Mouse (Mus musculus) small intestine, adult 2 months (tissue): ENCODE results near the gene Gjc1. TPM values are rescaled to one million over a fixed set of nuclear protein-coding genes. Genes with fewer than 3 reads are reported as not detected.

Experiments
- H3K27ac ChIP-seq: fragments of 200-500 bp; 2 replicates; pipeline ENCODE4 v1.5.1; 2012; ENCODE audit warnings: low read depth, low read length, control low read depth, inconsistent platforms; ENCODE audit not compliant: insufficient read depth
- H3K27me3 ChIP-seq: fragments of 200-500 bp; 2 replicates; pipeline ENCODE4 v1.6.1; 2012; ENCODE audit warnings: mild to moderate bottlenecking, moderate library complexity, low read length, inconsistent platforms; ENCODE audit not compliant: control insufficient read depth, insufficient read depth
- H3K36me3 ChIP-seq: fragments of 200-500 bp; 2 replicates; pipeline ENCODE4 v1.6.1; 2012; ENCODE audit warnings: mild to moderate bottlenecking, low read length, control low read depth, inconsistent platforms; ENCODE audit not compliant: control insufficient read depth, insufficient read depth
- H3K4me1 ChIP-seq: fragments of 200-500 bp; 2 replicates; pipeline ENCODE4 v1.6.1; 2012; ENCODE audit warnings: low read length, inconsistent platforms, mixed read lengths; ENCODE audit not compliant: control insufficient read depth, insufficient read depth, insufficient read length
- H3K4me3 ChIP-seq: fragments of 200-500 bp; 2 replicates; pipeline ENCODE4 v1.5.1; 2012; ENCODE audit warnings: low read depth, mild to moderate bottlenecking, control low read depth, inconsistent platforms, low read length, moderate library complexity
- CTCF ChIP-seq: fragments of 200-500 bp; IDR thresholded peaks from 2 replicates; pipeline ENCODE4 v1.5.1; 2012; ENCODE audit warnings: low read depth, mild to moderate bottlenecking, control low read depth, inconsistent platforms, low read length, moderate library complexity, mixed read lengths; ENCODE audit not compliant: insufficient replicate concordance, insufficient read length; ENCODE audit errors: extremely low read depth
- POLR2A ChIP-seq: fragments of 200-500 bp; IDR thresholded peaks from 2 replicates; pipeline ENCODE4 v1.6.1; 2012; ENCODE audit warnings: low read depth, mild to moderate bottlenecking, control low read depth, inconsistent platforms, low read length, moderate library complexity
- WGBS: fragments of 180-500 bp; shearing (Covaris S2); methylation state at CpG from one replicate; pipeline ENCODE4 v1.1.7; 2018; 5-methylcytosine and 5-hydroxymethylcytosine counted together
- polyA plus RNA-seq: library from polyadenylated mRNA; depleted of rRNA; stranded (reverse); fragments of >200 nt; gene quantifications from 2 replicates; pipeline ENCODE4 v1.2.3, GENCODE M21; 2012

The Gjc1 gene
- polyA plus RNA-seq, 1 experiment: 1.4 TPM

DNA sequence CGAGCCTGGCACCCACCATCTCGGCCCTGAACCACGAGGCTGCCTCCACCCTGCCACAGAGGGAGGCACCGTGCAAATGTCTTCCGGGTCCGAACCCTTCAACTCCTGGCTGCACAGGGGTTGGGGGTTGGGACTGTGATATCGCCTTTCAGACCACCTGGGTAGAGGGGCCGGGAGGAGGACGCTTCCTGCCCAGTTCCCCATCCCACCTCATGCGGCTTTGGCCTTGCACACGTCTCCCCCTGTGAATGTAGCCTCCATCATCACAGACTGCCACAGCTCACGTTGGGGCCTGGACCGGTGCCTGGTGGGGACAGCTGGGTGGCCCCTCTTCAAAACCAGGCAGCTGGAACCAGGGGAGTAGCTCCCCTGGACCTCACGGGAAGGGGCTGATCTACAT lies 41.3 kb downstream of the Gjc1 start:
- Histone ChIP-seq H3K27ac (no peak overlapping the region), H3K4me1 (peaks cover 7% of the 10 kb centered on the region), H3K27me3 (no peaks in the 10 kb centered on the region), H3K36me3 (no peaks in the 10 kb centered on the region), H3K4me3 (no peak overlapping the region)
- TF ChIP-seq CTCF: no peak
- TF ChIP-seq POLR2A: no peak
- WGBS: 77% methylated on average over 14 of the region's 14 CpGs

DNA sequence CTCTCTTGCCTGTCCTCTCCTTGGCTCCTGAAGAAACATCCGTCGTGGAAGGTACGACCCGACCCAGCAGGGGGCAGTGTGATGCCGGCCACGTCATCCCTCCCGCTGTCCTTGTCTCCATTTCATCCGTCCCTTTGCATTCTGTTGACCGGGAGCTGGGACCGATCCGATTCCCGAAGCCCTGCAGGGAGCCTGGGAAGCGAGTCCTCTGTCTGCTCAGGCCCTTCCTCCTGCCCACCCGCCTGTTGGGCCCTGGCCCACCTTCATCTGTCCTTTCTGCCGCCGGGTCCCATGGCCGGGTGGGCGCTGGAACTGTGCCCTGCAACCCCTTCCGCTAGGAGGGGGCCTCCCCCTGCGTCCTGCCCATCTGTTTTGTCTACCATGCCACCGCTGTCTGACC lies 41.9 kb downstream of the Gjc1 start:
- Histone ChIP-seq H3K36me3 (no peaks in the 10 kb centered on the region), H3K27ac (no peak overlapping the region), H3K27me3 (no peaks in the 10 kb centered on the region), H3K4me1 (peaks cover 7% of the 10 kb centered on the region), H3K4me3 (peak overlapping the region; percentile 38)
- WGBS: 44% methylated on average over 21 of the region's 21 CpGs
- TF ChIP-seq POLR2A (no peak), CTCF (peak; percentile 61)

DNA sequence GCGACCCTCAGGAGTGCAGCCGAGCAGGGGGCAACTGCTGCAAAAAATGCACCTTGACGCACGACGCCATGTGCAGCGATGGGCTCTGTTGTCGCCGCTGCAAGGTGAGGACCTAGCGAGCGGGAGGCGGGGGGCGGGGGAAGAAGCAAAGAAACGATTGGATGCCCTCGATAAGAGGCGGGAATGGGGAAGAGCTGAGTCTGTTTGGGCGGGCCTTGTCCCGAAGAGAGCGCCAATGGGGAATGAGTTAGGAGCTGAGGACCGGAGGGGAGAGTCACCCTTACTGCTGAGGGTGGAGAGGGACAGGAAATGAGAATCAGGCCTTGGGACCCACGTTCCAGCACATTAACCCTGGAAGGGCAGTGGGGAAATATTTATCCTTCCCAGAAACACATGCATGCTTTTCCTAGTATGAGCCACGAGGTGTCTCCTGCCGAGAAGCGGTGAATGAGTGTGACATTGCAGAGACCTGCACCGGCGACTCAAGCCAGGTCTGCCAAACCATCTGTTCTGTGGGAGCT lies 44.8 kb downstream of the Gjc1 start:
- TF ChIP-seq POLR2A (0 out of 2 replicates have a peak, but pooled peaks have one; percentile 13), CTCF (peak; percentile 6; the same call in 1 of the 2 replicates)
- peaks cover 7% of the 10 kb centered on the region for H3K4me1 ChIP-seq
- no peaks in the 10 kb centered on the region for H3K36me3 ChIP-seq
- H3K27me3 ChIP-seq: no peaks in the 10 kb centered on the region
- H3K27ac ChIP-seq: no peak overlapping the region
- 4% methylated on average over 25 of the region's 25 CpGs for WGBS
- peak overlapping the region; percentile 63 for H3K4me3 ChIP-seq

DNA sequence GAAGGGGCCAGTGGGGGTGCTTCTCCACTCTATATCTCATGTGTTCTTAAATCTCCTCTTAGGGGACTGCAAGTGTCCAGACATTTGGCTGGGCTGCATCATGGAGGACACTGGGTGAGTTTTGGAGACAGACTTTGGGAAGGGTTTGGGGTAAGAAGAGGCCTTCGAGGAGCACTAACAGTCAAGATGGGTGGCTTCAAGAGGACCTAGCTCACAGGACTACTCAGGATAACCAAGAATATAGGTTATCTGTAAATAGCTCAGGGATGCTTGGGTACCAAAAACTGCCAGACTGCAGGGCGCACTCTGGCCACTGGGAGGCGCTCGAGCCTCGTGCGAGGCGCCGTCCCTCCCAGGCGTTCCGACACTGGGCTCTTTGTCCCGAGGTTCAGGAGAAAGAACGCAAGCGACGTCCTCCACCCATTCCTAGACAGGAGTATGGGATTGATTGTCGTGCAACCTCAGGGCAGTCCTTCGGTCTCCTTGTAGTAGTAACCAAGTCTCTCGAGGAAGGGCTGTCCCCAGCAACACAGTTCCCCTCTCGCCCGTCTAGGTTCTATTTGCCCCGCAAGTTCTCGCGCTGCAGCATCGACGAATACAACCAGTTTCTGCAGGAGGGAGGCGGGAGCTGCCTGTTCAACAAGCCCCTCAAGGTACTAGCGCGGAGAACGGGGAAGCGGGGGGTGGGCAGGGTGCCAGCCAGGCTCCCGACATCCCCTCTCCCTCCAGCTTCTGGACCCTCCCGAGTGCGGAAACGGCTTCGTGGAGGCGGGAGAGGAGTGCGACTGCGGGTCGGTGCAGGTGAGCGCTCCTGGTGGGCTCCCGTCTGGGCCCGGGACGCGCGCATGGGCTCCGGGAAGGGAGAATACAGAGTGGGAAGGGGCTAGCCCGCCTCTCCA lies 45.5 kb downstream of the Gjc1 start:
- Histone ChIP-seq H3K27ac (no peak overlapping the region), H3K4me1 (peaks cover 7% of the 10 kb centered on the region), H3K36me3 (no peaks in the 10 kb centered on the region), H3K4me3 (peak overlapping the region; percentile 63), H3K27me3 (no peaks in the 10 kb centered on the region)
- under 1% methylated on average over 46 of the region's 46 CpGs for WGBS
- TF ChIP-seq CTCF (peak; percentile 97), POLR2A (no peak)

DNA sequence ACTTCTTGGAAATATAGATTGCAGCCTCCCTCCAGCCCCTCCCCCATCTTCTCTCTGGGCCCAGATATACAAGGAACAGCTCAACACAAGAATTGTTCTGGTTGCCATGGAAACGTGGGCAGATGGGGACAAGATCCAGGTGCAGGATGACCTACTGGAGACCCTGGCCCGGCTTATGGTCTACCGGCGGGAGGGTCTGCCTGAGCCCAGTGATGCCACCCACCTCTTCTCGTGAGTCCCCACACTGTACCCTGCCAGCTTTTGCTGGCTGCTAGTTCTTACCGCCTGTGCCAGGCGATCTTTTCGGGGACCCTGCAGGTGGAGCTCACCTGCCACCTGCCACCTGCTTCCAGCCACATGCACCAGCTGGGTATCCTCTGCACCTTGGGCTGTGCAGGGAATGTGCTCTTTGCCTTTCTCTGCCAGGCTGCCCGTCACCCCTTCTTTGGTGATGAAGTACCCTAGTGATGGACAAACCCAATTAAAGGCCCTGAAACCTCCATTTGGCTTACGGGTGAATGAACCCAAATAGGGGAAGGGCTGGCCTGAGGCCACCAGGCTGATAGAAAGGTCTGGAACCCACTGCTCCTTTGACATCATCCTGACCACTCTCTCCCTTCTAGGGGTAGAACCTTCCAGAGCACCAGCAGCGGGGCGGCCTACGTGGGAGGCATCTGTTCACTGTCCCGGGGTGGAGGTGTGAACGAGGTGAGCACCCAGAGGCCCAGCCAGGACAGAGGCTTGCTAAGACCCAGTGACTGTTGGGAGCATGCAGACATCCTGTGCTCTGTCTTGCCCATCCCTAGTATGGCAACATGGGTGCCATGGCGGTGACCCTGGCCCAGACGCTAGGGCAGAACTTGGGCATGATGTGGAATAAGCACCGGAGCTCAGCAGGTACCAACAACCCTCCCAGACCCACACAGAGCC lies 46.5 kb downstream of the Gjc1 start:
- no peak for TF ChIP-seq CTCF
- TF ChIP-seq POLR2A: no peak
- WGBS: 68% methylated on average over 18 of the region's 18 CpGs
- Histone ChIP-seq H3K27ac (no peak overlapping the region), H3K27me3 (no peaks in the 10 kb centered on the region), H3K4me1 (peaks cover 7% of the 10 kb centered on the region), H3K36me3 (no peaks in the 10 kb centered on the region), H3K4me3 (no peak overlapping the region)

DNA sequence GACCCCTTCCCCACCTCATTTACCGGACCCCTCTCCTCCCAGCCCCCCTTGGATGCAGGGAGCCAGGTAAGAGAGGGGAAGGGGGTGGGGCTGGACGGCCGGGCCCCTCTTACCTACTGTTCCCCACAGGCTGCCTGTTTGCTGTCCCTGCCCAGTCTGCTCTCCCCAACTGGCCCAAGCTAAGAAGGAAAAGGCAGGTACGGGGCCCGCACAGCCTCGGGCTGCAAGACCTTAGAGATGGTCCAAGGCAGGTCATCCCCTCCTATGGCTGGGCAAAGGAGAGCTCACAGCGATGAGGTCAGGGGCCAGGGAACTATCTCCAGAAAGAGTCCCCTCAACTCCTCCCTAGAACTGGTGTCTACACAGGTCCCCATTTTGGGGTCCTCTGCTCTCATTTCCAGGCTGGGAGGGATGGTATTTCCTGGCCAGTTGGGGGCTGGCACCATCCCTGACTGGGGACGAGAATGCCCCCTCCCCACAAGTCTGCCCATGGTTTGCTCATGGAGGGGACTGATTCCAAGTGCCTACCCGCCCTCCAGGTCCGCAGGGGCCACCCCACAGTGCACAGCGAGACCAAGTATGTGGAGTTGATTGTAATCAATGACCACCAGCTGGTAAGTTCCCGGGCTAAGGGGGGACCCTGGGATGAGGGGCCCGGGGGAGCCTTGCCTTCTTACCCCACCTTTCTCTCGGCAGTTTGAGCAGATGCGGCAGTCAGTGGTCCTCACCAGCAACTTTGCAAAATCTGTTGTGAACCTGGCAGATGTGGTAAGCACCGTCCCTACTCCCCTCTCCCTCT lies 47.4 kb downstream of the Gjc1 start:
- H3K4me1 ChIP-seq: peaks cover 7% of the 10 kb centered on the region
- no peak for TF ChIP-seq CTCF
- TF ChIP-seq POLR2A: no peak
- no peaks in the 10 kb centered on the region for H3K36me3 ChIP-seq
- no peaks in the 10 kb centered on the region for H3K27me3 ChIP-seq
- no peak overlapping the region for H3K4me3 ChIP-seq
- WGBS: 47% methylated on average over 16 of the region's 16 CpGs
- no peak overlapping the region for H3K27ac ChIP-seq
